Comparison of ENCODE assay signal across 10 mouse cellular contexts in genomic region chr14:76520606-76521005, GRCm38 (mm10). TPM values are rescaled to one million over a fixed set of nuclear protein-coding genes. Genes with fewer than 3 reads are reported as not detected.
DNase-seq lines count a peak whose midpoint lies in the region; ATAC-seq and TF ChIP-seq lines count a peak whose summit lies in the region.
"Had no signal": no experiment of that assay in that cellular context is flagged by ENCODE, and none has a peak within 500 bp of the region (broad histone marks: within the 10 kb centered on the region; RNA-seq: fewer than 3 reads in every experiment).

No protein-coding gene starts in this region.

- H3K36me3 ChIP-seq in kidney, embryonic 14.5 days (ENCODE audit: control insufficient read depth, insufficient read depth, low read length): no peaks in the 10 kb centered on the region
- H3K36me3 ChIP-seq in myocyte (ENCODE audit: control insufficient read depth, insufficient read depth): no peaks in the 10 kb centered on the region
- H3K36me3 ChIP-seq: forebrain, embryonic 12.5 days had no signal

- no peak for TF ChIP-seq POLR2A in myocyte (IDR thresholded peaks at IDR 0.05; ENCODE audit: insufficient read length, low read depth)

- ATAC-seq in kidney, embryonic 14.5 days (ENCODE audit: low FRiP score, low TSS enrichment): peak; percentile 76
- no peak for ATAC-seq in inflammation-experienced regulatory T-cells, adult 6 months

- no peak overlapping the region for H3K4me2 ChIP-seq in kidney, embryonic 14.5 days (replicated peaks; ENCODE audit: low read depth, low read length)
- peak overlapping the region; percentile 41 for H3K4me2 ChIP-seq in myocyte (ENCODE audit: low read depth)
- H3K4me2 ChIP-seq: forebrain, embryonic 12.5 days had no signal

- no peak overlapping the region for H3K4me3 ChIP-seq in kidney, embryonic 14.5 days (ENCODE audit: low read length)
- H3K4me3 ChIP-seq in myocyte: no peak overlapping the region
- H3K4me3 ChIP-seq: forebrain, embryonic 12.5 days had no signal

- H3K9me3 ChIP-seq in kidney, embryonic 14.5 days (ENCODE audit: control insufficient read depth, low read length): no peaks in the 10 kb centered on the region
- H3K9me3 ChIP-seq: forebrain, embryonic 12.5 days had no signal

- H3K27me3 ChIP-seq in kidney, embryonic 14.5 days (ENCODE audit: control insufficient read depth, insufficient read depth, low read length): no peaks in the 10 kb centered on the region
- H3K27me3 ChIP-seq in myocyte (ENCODE audit: control insufficient read depth, insufficient read depth, insufficient read length): no peaks in the 10 kb centered on the region
- H3K27me3 ChIP-seq: forebrain, embryonic 12.5 days had no signal

- H3ac ChIP-seq in myocyte (ENCODE audit: control insufficient read depth, insufficient read length): no peak overlapping the region

- no peak overlapping the region for H3K27ac ChIP-seq in kidney, embryonic 14.5 days (ENCODE audit: low read depth, low read length)
- H3K27ac ChIP-seq: forebrain, embryonic 12.5 days had no signal

- no peaks in the 10 kb centered on the region for H3K79me2 ChIP-seq in myocyte (ENCODE audit: control insufficient read depth, insufficient read depth)

- H3K4me1 ChIP-seq in kidney, embryonic 14.5 days (ENCODE audit: control insufficient read depth, insufficient read depth, low read length): peaks cover 13% of the 10 kb centered on the region

- H3K9ac ChIP-seq in kidney, embryonic 14.5 days (ENCODE audit: low read depth, low read length): no peak overlapping the region
- H3K9ac ChIP-seq: forebrain, embryonic 12.5 days had no signal

- 31% methylated on average over 4 of the region's 4 CpGs for WGBS in kidney, embryonic 14.5 days

- peak; percentile 19 to 33 for DNase-seq in kidney, adult 8-10 months
- no peak for DNase-seq in kidney, postnatal 10 days
- DNase-seq in R1 (ENCODE audit: low read depth, low spot score): peak; percentile 84
- no peak for DNase-seq in frontal cortex, postnatal 14 days (ENCODE audit: low spot score in 2 of 2)
- DNase-seq in thymus, postnatal 0 days (ENCODE audit: low spot score): no peak
- DNase-seq: spleen, adult 18-20 months had no signal

TF ChIP-seq in myocyte, 11 proteins besides CTCF, POLR2A, EP300 and RAD21:
- TF ChIP-seq TCF12 (IDR thresholded peaks at IDR 0.05; ENCODE audit: insufficient read depth, poor library complexity, severe bottlenecking): no peak

RNA-seq across cellular contexts. Expression of gene Serp2, which starts 36.1 kb away (rescaled TPM):
- polyA plus RNA-seq in kidney, embryonic 14.5 days (2014; fragmentation: Nextera tagmentation; extraction: Ambion mirVana): 15.2 and 16.2 TPM in 2 replicates
- 17.0 TPM for polyA plus RNA-seq in myocyte (2012; fragmentation: generic; extraction: Trizol)
- polyA plus RNA-seq in inflammation-experienced regulatory T-cells, adult 6 months (2017; shearing (Covaris generic)): 10 to 100 TPM in 1 of 3 experiments, 1 to 10 TPM in 2; 1.5 to 11.1 (median 2.5) TPM
- 5.8 and 6.6 TPM in 2 replicates for polyA plus RNA-seq in thymus, postnatal 0 days (2015; fragmentation: Nextera tagmentation; extraction: Ambion mirVana)

Comparison
In these comparisons a context has a peak if more than half of its experiments do, and no peak if none do; other contexts are left out.
1. DNase-seq: peak in kidney, adult 8-10 months (2 of 2) and R1 (single experiment); none in kidney, postnatal 10 days (single experiment), frontal cortex, postnatal 14 days (0 of 2) and thymus, postnatal 0 days (single experiment).